Mouse (Mus musculus) heart, embryonic 11.5 days (tissue): ENCODE results near the gene Ccnd3. TPM values are rescaled to one million over a fixed set of nuclear protein-coding genes. Genes with fewer than 3 reads are reported as not detected.
"Not testable (repeated sequence)": the region's sequence is repeated elsewhere in the genome, so short reads cannot be mapped to it uniquely, and the experiment has no call there.

ENCODE experiments used
- ATAC-seq: fragments of 200-750 bp; cut with Nextera tagmentation; replicated peaks from 2 replicates; pipeline ENCODE4 v1.8.0; 2017; ENCODE audit warnings: moderate library complexity; ENCODE audit not compliant: insufficient number of reproducible peaks, low FRiP score, low TSS enrichment
- H3K27ac ChIP-seq: fragments of 300-500 bp; sonication (generic); 2 replicates; pipeline ENCODE4 v1.5.1; 2014; ENCODE audit warnings: mild to moderate bottlenecking, low read depth, low read length
- H3K27me3 ChIP-seq: fragments of 300-500 bp; sonication (generic); 2 replicates; pipeline ENCODE4 v1.6.1; 2014; ENCODE audit warnings: mild to moderate bottlenecking, low read length, mixed read lengths; ENCODE audit not compliant: control insufficient read depth, insufficient read depth
- H3K36me3 ChIP-seq: fragments of 300-500 bp; sonication (generic); 2 replicates; pipeline ENCODE4 v1.6.1; 2014; ENCODE audit warnings: mild to moderate bottlenecking, low read length, moderate library complexity, mixed read lengths; ENCODE audit not compliant: control insufficient read depth, insufficient read depth
- H3K4me1 ChIP-seq: fragments of 300-500 bp; sonication (generic); 2 replicates; pipeline ENCODE4 v1.6.1; 2014; ENCODE audit warnings: low read length; ENCODE audit not compliant: control insufficient read depth, insufficient read depth
- H3K4me2 ChIP-seq: fragments of 300-500 bp; sonication (generic); 2 replicates; pipeline ENCODE4 v1.6.1; 2014; ENCODE audit warnings: mild to moderate bottlenecking, moderate library complexity
- H3K4me3 ChIP-seq: fragments of 300-500 bp; sonication (generic); 2 replicates; pipeline ENCODE4 v1.5.1; 2014; ENCODE audit warnings: low read depth, low read length
- H3K9ac ChIP-seq: fragments of 300-500 bp; sonication (generic); 2 replicates; pipeline ENCODE4 v1.6.1; 2014; ENCODE audit warnings: mild to moderate bottlenecking, low read depth, low read length, moderate library complexity
- H3K9me3 ChIP-seq: fragments of 300-500 bp; sonication (generic); replicated peaks from 2 replicates; pipeline ENCODE4 v1.6.1; 2016; ENCODE audit warnings: low read length; ENCODE audit not compliant: control insufficient read depth
- WGBS: fragments of 180-500 bp; shearing (Covaris S2); extraction: QIAGEN DNeasy Blood & Tissue Kit; methylation state at CpG from one replicate; pipeline ENCODE4 v1.1.7; 2014; ENCODE audit not compliant: insufficient replicate concordance; 5-methylcytosine and 5-hydroxymethylcytosine counted together
- polyA plus RNA-seq: library from polyadenylated mRNA; unstranded; fragments of >200 nt; fragmentation: Nextera tagmentation; extraction: Ambion mirVana; gene quantifications from 2 replicates; pipeline ENCODE4 v1.2.1, GENCODE M21; 2014

Ccnd3 gene
- polyA plus RNA-seq, 1 experiment from 2014 or later, result 565 TPM

DNA sequence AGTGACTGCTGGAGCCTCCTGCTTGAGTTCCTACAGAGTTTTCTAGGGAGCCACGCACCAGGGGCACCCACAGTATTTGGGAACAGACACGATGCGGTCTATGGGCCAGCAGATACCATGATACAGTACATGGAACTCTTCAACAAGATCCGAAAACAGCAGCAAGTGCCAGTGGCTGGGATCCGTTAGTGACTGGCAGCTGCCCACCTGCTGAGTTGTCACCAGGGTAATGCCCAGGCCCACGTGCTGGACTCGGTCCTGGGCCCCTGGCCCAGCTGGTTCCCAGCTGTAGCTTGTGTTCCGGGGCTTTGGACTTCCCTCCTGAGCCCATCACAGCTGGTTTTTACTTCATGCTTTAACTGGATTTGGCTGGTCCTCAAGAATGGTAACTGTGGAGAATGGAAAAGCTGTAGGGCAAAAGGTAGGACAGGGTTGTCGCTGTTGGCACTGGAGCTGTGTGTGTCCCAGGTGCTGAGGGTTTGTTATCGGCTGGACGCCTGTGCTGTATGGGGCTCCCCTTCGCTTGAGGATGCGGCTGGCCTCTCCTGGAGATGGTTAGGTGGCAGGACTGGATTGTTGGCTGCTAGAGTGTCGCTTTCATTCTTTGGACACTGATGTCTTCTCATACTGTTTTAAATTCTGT lies 118.2 kb downstream of the Ccnd3 start:
- no peak overlapping the region for H3K4me3 ChIP-seq
- 93% methylated on average over 14 of the region's 14 CpGs for WGBS
- no peak overlapping the region for H3K9ac ChIP-seq
- no peak for ATAC-seq
- H3K4me2 ChIP-seq, result no peak overlapping the region
- no peaks in the 10 kb centered on the region for H3K9me3 ChIP-seq
- no peak overlapping the region for H3K27ac ChIP-seq
- H3K27me3 ChIP-seq, result no peaks in the 10 kb centered on the region
- H3K4me1 ChIP-seq, result no peaks in the 10 kb centered on the region
- peaks cover 29% of the 10 kb centered on the region for H3K36me3 ChIP-seq

DNA sequence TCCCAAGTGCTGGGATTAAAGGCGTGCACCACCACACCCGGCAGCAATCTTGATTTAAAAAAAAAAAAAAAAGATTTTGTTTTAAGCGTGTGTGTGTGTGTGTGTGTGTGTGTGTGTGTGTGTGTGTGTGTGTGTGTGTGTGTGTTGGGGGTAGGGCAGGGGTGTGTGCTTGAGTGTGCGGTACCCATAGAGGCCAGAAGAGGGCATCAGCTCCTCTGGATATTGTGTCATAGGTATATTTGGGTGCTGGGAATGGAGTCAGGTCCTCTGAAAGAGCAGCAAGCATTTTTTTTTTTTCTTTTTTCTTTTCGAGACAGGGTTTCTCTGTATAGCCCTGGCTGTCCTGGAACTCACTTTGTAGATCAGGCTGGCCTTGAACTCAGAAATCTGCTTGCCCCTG lies 119.7 kb downstream of the Ccnd3 start:
- H3K9me3 ChIP-seq, H3K4me2 ChIP-seq, H3K9ac ChIP-seq, H3K27me3 ChIP-seq, H3K27ac ChIP-seq, ATAC-seq, H3K4me1 ChIP-seq, H3K4me3 ChIP-seq: not testable (repeated sequence)
- peaks cover 24% of the 10 kb centered on the region for H3K36me3 ChIP-seq
- 100% methylated on average over 4 of the region's 5 CpGs for WGBS

DNA sequence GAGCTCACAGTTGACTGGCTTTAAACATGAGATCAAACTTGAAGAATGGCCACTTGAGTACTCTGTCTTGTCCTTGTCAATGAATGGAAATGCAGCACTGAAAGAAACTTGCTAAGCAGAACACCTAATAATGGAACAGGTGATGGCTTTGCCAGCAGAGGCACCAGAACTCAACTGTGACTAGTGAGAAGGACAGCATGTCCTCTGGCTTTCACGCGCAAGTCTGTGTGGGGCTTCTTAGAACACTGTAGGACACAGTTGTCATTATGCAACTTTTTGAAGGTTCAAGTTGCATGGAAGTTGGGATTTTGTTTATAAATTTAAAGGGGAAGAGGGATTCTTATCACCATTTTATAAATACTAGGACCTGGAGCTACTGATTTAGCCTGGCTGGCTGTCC lies 120.2 kb downstream of the Ccnd3 start:
- Histone ChIP-seq H3K27me3 (no peaks in the 10 kb centered on the region), H3K4me1 (no peaks in the 10 kb centered on the region; the same call in 1 of the 2 replicates), H3K4me3 (no peak overlapping the region), H3K36me3 (peaks cover 24% of the 10 kb centered on the region), H3K9me3 (no peaks in the 10 kb centered on the region), H3K27ac (no peak overlapping the region), H3K4me2 (no peak overlapping the region), H3K9ac (no peak overlapping the region)
- WGBS, result 93% methylated on average over 2 of the region's 2 CpGs
- ATAC-seq, result no peak

DNA sequence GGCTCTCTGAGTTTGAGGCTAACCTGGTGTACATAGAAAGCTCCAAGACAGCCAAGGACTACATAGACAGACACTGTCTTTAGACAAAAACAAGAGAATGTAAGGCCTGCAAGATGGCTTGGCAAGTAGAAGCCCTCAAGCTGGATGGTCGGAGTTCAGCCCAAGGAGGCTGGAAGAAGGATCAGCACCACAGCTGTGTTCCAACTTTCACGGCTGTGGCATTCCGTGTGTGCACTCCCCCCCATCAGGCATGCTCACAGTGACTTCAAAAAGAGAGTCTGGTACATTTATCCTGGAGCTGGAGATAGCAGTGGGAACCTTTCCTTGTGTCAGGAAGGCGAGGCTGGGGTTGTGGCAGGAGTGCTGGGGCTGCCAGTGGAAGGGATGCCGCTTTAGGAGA lies 121.2 kb downstream of the Ccnd3 start:
- WGBS, result 90% methylated on average over 5 of the region's 5 CpGs
- H3K4me3 ChIP-seq, result no peak overlapping the region
- H3K9me3 ChIP-seq, result no peaks in the 10 kb centered on the region
- H3K27me3 ChIP-seq, result no peaks in the 10 kb centered on the region
- ATAC-seq, result no peak
- H3K36me3 ChIP-seq, result peaks cover 24% of the 10 kb centered on the region
- H3K4me1 ChIP-seq, result peaks cover 7% of the 10 kb centered on the region
- no peak overlapping the region for H3K4me2 ChIP-seq
- no peak overlapping the region; the same call in 1 of the 2 replicates for H3K9ac ChIP-seq
- H3K27ac ChIP-seq, result no peak overlapping the region

DNA sequence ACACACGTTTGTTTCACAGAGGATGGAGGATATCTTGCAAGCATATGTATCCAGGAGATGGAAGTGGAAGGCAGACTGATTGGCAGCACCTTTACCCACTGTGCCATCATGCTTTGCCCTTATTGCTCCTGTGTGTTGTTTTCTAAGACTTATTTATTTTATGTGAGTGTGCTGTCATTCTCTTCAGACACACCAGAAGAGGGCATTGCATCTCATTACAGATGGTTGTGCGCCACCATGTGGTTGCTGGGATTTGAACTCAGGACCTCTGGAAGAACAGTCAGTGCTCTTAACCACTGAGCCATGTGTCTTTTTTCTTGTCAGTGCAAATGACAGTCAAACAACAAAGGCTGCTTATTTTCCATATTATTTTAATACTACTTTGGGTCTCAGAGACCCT lies 122.9 kb downstream of the Ccnd3 start:
- Histone ChIP-seq H3K4me1 (peaks cover 12% of the 10 kb centered on the region), H3K4me3 (peak overlapping the region; percentile 80; the same call in 1 of the 2 replicates), H3K4me2 (peak overlapping the region; percentile 93), H3K27ac (no peak overlapping the region), H3K36me3 (peaks cover 21% of the 10 kb centered on the region), H3K9me3 (no peaks in the 10 kb centered on the region), H3K9ac (no peak overlapping the region; the same call in 1 of the 2 replicates), H3K27me3 (no peaks in the 10 kb centered on the region)
- 69% methylated on average over 2 of the region's 2 CpGs for WGBS
- no peak for ATAC-seq

DNA sequence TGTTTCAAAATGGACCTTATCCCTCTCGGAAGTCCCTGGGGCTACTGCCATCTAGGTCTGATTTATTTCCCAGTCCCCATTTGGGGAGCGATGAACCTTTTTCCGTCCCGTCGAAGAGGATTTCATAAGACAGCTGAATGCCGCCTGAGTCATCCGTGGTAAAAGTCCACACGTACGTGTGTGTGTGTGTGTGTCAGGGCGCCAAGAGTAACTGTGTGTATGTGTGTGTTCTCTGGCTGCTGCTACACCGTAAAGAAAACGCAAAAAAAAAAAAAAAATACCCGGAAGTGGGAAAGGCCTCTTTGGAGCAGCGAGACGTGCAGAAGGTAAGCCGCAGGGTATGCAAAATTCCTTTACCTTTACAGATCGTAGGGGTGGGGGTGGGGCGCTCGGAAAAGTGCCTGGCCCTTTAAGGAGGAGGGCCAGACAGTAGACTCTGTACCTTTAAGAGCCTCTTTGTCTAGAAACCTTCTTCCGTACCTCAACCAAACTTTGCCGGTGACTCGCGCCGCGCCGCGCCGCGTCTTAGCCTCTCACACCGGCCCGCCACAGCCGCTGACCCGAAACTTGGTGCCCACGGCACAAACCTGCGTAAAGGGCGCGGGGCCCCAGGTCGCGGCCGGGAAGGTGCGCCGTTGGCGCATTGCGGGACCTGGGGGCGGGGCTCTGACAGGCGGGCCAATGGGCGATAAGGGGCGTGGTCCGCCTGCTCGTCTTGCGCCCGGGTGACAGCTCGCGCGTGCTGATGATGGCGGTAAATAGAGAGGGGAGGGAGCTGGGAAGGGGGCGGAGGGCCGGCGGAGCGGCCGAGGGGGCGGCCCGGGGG lies 124.2 kb downstream of the Ccnd3 start:
- peak; percentile 93 for ATAC-seq
- peak overlapping the region; percentile 93 for H3K4me2 ChIP-seq
- peak overlapping the region; percentile 92 for H3K27ac ChIP-seq
- H3K9ac ChIP-seq, result peak overlapping the region; percentile 86
- under 1% methylated on average over 61 of the region's 63 CpGs for WGBS
- peaks cover 12% of the 10 kb centered on the region for H3K4me1 ChIP-seq
- no peaks in the 10 kb centered on the region for H3K9me3 ChIP-seq
- peak overlapping the region; percentile 80 for H3K4me3 ChIP-seq
- H3K27me3 ChIP-seq, result no peaks in the 10 kb centered on the region
- peaks cover 8% of the 10 kb centered on the region for H3K36me3 ChIP-seq

DNA sequence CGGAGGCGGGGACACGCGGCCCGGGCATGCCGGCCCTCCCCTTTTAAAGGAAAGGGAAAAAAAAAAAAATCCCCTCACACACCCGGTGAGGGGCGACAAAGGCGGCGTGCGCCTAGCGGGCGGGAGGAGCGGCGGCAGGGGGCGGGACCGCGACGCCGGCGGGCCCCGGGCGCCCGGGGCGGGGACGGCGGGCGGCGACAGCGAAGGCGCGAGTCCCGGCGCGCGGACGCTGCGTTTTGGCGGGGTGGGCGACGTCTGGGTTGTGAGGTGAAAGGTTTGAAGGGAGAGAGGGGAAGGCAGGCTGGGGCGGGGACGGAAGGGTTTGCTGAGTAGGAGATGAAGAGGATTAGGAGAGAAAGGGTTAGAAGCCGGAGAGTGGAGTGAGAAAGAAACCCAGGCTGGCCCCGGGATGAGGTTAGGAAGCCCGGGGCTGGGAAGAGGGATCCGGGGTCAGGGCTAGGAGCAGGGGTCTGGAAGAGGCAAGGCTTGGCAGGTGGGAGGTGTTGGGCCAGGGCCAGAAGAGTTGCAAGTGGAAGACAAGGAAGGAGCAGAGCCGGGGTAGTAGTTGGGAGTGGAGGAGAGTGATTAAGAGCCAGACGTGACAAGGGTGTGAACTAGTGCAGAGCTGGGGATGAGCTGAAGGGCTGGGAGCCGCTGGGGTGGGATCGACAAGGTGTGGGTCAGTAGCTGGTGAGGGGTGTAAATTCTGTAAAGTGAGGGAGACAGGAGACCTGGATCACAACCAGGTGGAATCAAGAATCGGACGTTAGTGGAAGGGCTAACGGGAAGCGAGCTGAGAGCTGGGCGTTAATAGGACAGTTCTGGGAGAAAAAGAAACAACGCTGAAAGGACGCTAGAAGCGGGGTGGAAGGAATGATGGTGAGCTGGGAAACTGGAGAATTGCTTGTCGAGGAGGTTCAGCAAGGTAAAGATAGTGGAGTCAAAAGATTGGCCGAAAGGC lies 125.1 kb downstream of the Ccnd3 start:
- Histone ChIP-seq H3K36me3 (peaks cover 2% of the 10 kb centered on the region; the same call in 1 of the 2 replicates), H3K9me3 (no peaks in the 10 kb centered on the region), H3K4me1 (peaks cover 15% of the 10 kb centered on the region), H3K27ac (peak overlapping the region; percentile 92), H3K4me3 (peak overlapping the region; percentile 80), H3K9ac (peak overlapping the region; percentile 86), H3K27me3 (no peaks in the 10 kb centered on the region), H3K4me2 (peak overlapping the region; percentile 93)
- WGBS, result under 1% methylated on average over 60 of the region's 61 CpGs
- peak; percentile 50 for ATAC-seq

DNA sequence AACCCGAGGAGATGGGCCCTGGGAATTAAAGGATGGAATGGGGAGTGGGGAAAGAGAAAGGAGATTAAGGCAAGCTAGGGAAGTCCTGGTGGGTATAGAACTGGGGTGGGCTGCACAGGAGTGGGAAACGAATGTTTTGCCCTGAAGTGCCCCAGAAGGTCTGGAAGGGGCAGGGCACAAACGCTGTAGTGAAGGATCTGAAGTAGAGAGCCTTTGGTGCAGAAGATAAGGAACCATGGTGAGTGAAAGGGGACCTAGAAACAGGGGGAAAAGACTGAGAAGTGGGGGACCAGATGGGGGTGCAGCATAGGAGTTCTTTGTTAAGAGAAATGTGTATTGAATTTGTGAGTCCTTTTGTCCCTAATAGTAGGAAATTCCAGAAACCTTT lies 125.8 kb downstream of the Ccnd3 start, which contains the start of gene Usp49:
Usp49 (plus strand) TSS at position 13 of the 388 bp plus-strand sequence.
- H3K4me3 ChIP-seq, result peak within 1 kb of the TSS; percentile 80
- H3K27me3 ChIP-seq, result no peaks in the 10 kb centered on the region
- no peaks in the 10 kb centered on the region for H3K36me3 ChIP-seq
- H3K4me1 ChIP-seq, result peaks cover 15% of the 10 kb centered on the region
- H3K9ac ChIP-seq, result peak within 1 kb of the TSS; percentile 86
- ATAC-seq, result no peak
- peak within 1 kb of the TSS; percentile 93 for H3K4me2 ChIP-seq
- H3K9me3 ChIP-seq, result no peaks in the 10 kb centered on the region
- 2% methylated on average over 3 of the region's 3 CpGs for WGBS
- H3K27ac ChIP-seq, result peak within 1 kb of the TSS; percentile 92
